Mouse (Mus musculus): ENCODE data around the gene Usp12. TPM values are rescaled to one million over a fixed set of nuclear protein-coding genes. Genes with fewer than 3 reads are reported as not detected.
A peak's percentile ranks its signal among the peaks of the same experiment; 100 is the strongest.

Usp12 gene
- polyA plus RNA-seq, 1 experiment from 2014 or later = 17.1 TPM

DNA sequence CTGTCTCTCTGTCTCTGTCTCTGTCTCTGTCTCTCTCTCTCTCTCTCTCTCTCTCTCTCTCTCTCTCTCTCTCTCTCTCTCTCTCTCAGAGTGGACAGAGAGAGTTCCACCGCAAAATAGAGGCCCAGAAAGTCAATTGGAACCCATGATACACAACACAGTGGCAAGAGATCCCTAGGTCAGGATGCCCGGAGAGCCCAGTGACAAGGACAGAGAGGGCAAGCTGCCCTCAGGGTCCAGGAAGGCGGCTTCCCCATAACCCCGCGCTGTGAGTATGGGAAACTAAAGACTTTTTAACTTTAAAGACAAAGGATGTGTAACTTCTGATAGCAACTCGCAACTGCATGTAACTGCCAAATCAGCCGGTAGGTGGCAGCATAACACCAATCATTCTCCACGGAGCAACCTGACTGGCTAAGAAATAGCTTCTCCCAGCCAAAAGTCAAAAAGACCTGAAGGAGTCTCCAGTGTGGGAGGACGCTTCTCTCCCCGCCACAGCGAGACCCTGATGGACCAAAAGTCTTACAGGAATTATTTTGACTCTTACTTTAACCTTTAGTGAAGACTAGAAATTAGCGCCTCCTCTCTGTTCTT, 88.9 kb downstream of the Usp12 start:
- 13% methylated on average over 12 of the region's 12 CpGs for WGBS
- no peaks in the 10 kb centered on the region for H3K9me3 ChIP-seq
- ATAC-seq (ENCODE audit: low FRiP score, low read depth) = peak; percentile 50; the same call in 1 of the 2 replicates
- H3K36me3 ChIP-seq = no peaks in the 10 kb centered on the region
- no peak overlapping the region for H3K4me3 ChIP-seq
- no peak overlapping the region for H3K4me2 ChIP-seq
- H3K4me1 ChIP-seq (replicated peaks) = 0 out of 2 replicates have a peak, but pooled peaks cover 4% of the 10 kb centered on the region
- no peak overlapping the region for H3K27ac ChIP-seq (replicated peaks)
- no peak overlapping the region for H3K9ac ChIP-seq
- no peaks in the 10 kb centered on the region for H3K27me3 ChIP-seq

- 80% methylated on average over 6 of the region's 6 CpGs for WGBS
- no peaks in the 10 kb centered on the region for H3K27me3 ChIP-seq
- no peak for ATAC-seq (ENCODE audit: low FRiP score, low read depth)
- no peak overlapping the region for H3K27ac ChIP-seq (replicated peaks)
- no peak overlapping the region for H3K4me3 ChIP-seq
- H3K4me1 ChIP-seq (replicated peaks) = 0 out of 2 replicates have a peak, but pooled peaks cover 3% of the 10 kb centered on the region
- no peak overlapping the region for H3K4me2 ChIP-seq
- H3K36me3 ChIP-seq = no peaks in the 10 kb centered on the region
- no peaks in the 10 kb centered on the region for H3K9me3 ChIP-seq
- no peak overlapping the region for H3K9ac ChIP-seq
Measured at GRCm38 (mm10) chr5:146705411-146705810, 89.4 kb downstream of the Usp12 start.

DNA sequence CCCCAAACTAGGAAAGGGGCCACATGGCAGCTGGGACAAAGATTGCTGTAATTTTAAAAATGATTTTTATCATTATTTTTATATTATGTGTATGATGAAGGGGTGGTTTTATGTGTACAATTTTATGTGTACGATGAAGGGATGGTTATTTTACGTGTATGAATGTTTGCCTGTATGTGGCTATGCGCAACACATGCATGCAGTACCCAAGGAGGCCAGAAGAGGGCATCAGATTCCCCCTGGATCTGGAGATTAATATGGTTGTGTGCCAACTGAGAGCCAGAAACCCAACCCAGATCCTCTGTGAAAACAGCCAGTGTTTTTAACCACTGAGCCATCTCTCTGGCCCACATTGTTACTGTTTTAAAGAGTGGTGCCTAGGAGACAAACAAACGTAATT, 90.6 kb downstream of the Usp12 start:
- no peaks in the 10 kb centered on the region for H3K27me3 ChIP-seq
- H3K9ac ChIP-seq = no peak overlapping the region
- H3K9me3 ChIP-seq = no peaks in the 10 kb centered on the region
- ATAC-seq (ENCODE audit: low FRiP score, low read depth) = no peak
- WGBS = 97% methylated on average over 4 of the region's 4 CpGs
- no peak overlapping the region for H3K4me2 ChIP-seq
- no peak overlapping the region for H3K27ac ChIP-seq (replicated peaks)
- no peaks in the 10 kb centered on the region for H3K4me1 ChIP-seq (replicated peaks)
- H3K4me3 ChIP-seq = no peak overlapping the region
- no peaks in the 10 kb centered on the region for H3K36me3 ChIP-seq

- no peak overlapping the region for H3K4me2 ChIP-seq
- H3K36me3 ChIP-seq = no peaks in the 10 kb centered on the region
- WGBS = 86% methylated on average over 8 of the region's 8 CpGs
- no peak overlapping the region for H3K4me3 ChIP-seq
- no peaks in the 10 kb centered on the region for H3K9me3 ChIP-seq
- no peak overlapping the region for H3K27ac ChIP-seq (replicated peaks)
- no peak for ATAC-seq (ENCODE audit: low FRiP score, low read depth)
- no peak overlapping the region for H3K9ac ChIP-seq
- no peaks in the 10 kb centered on the region for H3K27me3 ChIP-seq
- H3K4me1 ChIP-seq (replicated peaks) = no peaks in the 10 kb centered on the region
Measured at GRCm38 (mm10) chr5:146703710-146704121, 91.1 kb downstream of the Usp12 start.

- Histone ChIP-seq H3K36me3 (no peaks in the 10 kb centered on the region), H3K4me3 (no peak overlapping the region), H3K9ac (no peak overlapping the region), H3K27me3 (no peaks in the 10 kb centered on the region), H3K9me3 (no peaks in the 10 kb centered on the region), H3K4me1 (replicated peaks) (no peaks in the 10 kb centered on the region), H3K27ac (replicated peaks) (no peak overlapping the region), H3K4me2 (no peak overlapping the region)
- ATAC-seq (ENCODE audit: low FRiP score, low read depth) = no peak
- 87% methylated on average over 10 of the region's 10 CpGs for WGBS
Measured at GRCm38 (mm10) chr5:146700099-146700498, 94.7 kb downstream of the Usp12 start.

GRCm38 (mm10) chr5:146699433-146700019, 95.3 kb downstream of the Usp12 start:
- Histone ChIP-seq H3K9me3 (no peaks in the 10 kb centered on the region), H3K27me3 (no peaks in the 10 kb centered on the region), H3K4me2 (no peak overlapping the region), H3K4me1 (replicated peaks) (no peaks in the 10 kb centered on the region), H3K36me3 (no peaks in the 10 kb centered on the region), H3K27ac (replicated peaks) (no peak overlapping the region), H3K4me3 (no peak overlapping the region), H3K9ac (no peak overlapping the region)
- ATAC-seq (ENCODE audit: low FRiP score, low read depth) = no peak
- WGBS = 83% methylated on average over 4 of the region's 4 CpGs

GRCm38 (mm10) chr5:146695543-146695942, 99.3 kb downstream of the Usp12 start:
- H3K27ac ChIP-seq (replicated peaks) = no peak overlapping the region
- 72% methylated on average over 5 of the region's 5 CpGs for WGBS
- H3K9me3 ChIP-seq = no peaks in the 10 kb centered on the region
- no peak overlapping the region for H3K9ac ChIP-seq
- no peak for ATAC-seq (ENCODE audit: low FRiP score, low read depth)
- H3K4me1 ChIP-seq (replicated peaks) = peaks cover 13% of the 10 kb centered on the region
- no peak overlapping the region for H3K4me2 ChIP-seq
- H3K4me3 ChIP-seq = no peak overlapping the region
- no peaks in the 10 kb centered on the region for H3K27me3 ChIP-seq
- no peaks in the 10 kb centered on the region for H3K36me3 ChIP-seq

GRCm38 (mm10) chr5:146692976-146693361, 101.8 kb downstream of the Usp12 start:
- ATAC-seq (ENCODE audit: low FRiP score, low read depth) = no peak
- no peak overlapping the region for H3K27ac ChIP-seq (replicated peaks)

GRCm38 (mm10) chr5:146692361-146692975, 102.3 kb downstream of the Usp12 start:
- H3K4me1 ChIP-seq (replicated peaks) = peaks cover 13% of the 10 kb centered on the region
- no peaks in the 10 kb centered on the region for H3K27me3 ChIP-seq
- H3K9ac ChIP-seq = no peak overlapping the region
- no peak overlapping the region for H3K4me3 ChIP-seq
- H3K36me3 ChIP-seq = no peaks in the 10 kb centered on the region
- no peak overlapping the region for H3K4me2 ChIP-seq
- ATAC-seq (ENCODE audit: low FRiP score, low read depth) = 0 out of 2 replicates have a peak, but pooled peaks have one; percentile 38
- H3K9me3 ChIP-seq = no peaks in the 10 kb centered on the region
- no peak overlapping the region for H3K27ac ChIP-seq (replicated peaks)
- WGBS = 37% methylated on average over 7 of the region's 7 CpGs

More at GRCm38 (mm10) chr5:146692976-146693361, 101.8 kb downstream of the Usp12 start:
- Histone ChIP-seq H3K36me3 (no peaks in the 10 kb centered on the region), H3K9me3 (no peaks in the 10 kb centered on the region), H3K4me1 (replicated peaks) (peaks cover 13% of the 10 kb centered on the region), H3K27me3 (no peaks in the 10 kb centered on the region), H3K4me3 (no peak overlapping the region), H3K9ac (no peak overlapping the region), H3K4me2 (no peak overlapping the region)
- WGBS = 84% methylated on average over 5 of the region's 5 CpGs

DNA sequence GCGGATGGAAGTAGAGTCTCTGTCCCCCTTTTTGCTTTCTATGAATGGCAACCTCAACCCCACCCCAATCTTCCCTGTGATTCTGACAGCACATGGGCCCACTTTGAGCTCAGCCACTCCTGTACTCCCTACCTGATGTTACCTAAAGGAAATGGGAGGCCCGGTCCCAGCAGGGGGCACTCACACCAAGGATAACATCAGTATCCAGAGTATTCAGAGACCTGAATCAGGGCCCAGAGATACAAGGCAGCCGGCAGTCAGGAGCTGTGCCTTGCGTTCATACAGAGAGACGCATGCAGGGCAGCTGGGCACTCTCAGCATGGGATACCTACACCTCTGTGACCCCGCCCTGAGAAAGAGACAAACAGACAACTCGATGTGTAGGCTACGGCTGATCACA, 103.1 kb downstream of the Usp12 start:
- no peaks in the 10 kb centered on the region for H3K36me3 ChIP-seq
- no peak for ATAC-seq (ENCODE audit: low FRiP score, low read depth)
- H3K4me3 ChIP-seq = no peak overlapping the region
- WGBS = 77% methylated on average over 8 of the region's 8 CpGs
- no peak overlapping the region for H3K27ac ChIP-seq (replicated peaks)
- no peak overlapping the region for H3K4me2 ChIP-seq
- H3K9me3 ChIP-seq = no peaks in the 10 kb centered on the region
- peaks cover 13% of the 10 kb centered on the region for H3K4me1 ChIP-seq (replicated peaks)
- H3K9ac ChIP-seq = no peak overlapping the region
- no peaks in the 10 kb centered on the region for H3K27me3 ChIP-seq

DNA sequence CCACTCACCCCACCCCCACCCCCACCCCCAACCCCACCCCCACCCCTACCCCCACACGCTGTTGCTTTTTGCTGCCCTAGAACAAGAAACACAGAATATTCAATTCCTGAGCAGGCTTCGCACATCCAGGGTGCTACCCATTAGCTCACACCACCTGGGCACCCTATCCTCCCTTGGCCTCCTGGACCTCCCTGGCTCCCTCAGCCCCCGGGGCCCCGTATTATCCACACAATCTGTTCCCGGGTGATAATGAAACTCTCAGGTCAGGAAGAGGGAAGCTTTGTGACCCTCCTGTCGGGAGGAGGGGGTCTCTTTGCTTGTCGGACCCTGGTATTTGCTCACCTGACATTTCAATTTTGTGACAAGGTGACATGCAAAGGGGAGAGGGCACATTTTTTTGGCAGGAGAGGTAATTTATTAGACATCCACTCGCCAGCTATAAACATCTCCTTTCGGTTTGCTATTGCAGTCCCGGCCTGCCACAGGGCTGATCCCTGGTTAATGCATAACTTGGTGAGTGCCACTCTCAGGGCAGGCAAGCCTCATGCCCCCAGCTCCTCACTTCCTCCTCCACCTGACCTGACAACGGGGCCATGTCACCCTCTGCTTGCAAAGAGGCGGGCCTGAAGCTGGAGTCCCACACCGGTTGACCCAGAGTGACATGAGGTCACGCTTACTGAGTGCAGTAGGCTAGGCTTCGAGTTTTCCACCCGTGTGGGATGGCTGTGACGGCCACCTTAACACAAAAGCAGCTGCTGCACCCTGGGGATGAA, 107.1 kb downstream of the Usp12 start:
- Histone ChIP-seq H3K4me3 (no peak overlapping the region), H3K27ac (replicated peaks) (no peak overlapping the region), H3K36me3 (no peaks in the 10 kb centered on the region), H3K9ac (no peak overlapping the region), H3K4me2 (no peak overlapping the region), H3K9me3 (no peaks in the 10 kb centered on the region), H3K4me1 (replicated peaks) (peaks cover 14% of the 10 kb centered on the region), H3K27me3 (no peaks in the 10 kb centered on the region)
- no peak for ATAC-seq (ENCODE audit: low FRiP score, low read depth)
- 33% methylated on average over 17 of the region's 17 CpGs for WGBS

GRCm38 (mm10) chr5:146686954-146687353, 107.9 kb downstream of the Usp12 start:
- Histone ChIP-seq H3K9ac (no peak overlapping the region), H3K27me3 (no peaks in the 10 kb centered on the region), H3K27ac (replicated peaks) (no peak overlapping the region), H3K4me3 (no peak overlapping the region), H3K4me1 (replicated peaks) (peaks cover 6% of the 10 kb centered on the region; the same call in 1 of the 2 replicates), H3K36me3 (no peaks in the 10 kb centered on the region), H3K4me2 (no peak overlapping the region), H3K9me3 (no peaks in the 10 kb centered on the region)
- WGBS = 80% methylated on average over 12 of the region's 12 CpGs
- no peak for ATAC-seq (ENCODE audit: low FRiP score, low read depth)

Measured in hindbrain, embryonic 15.5 days (tissue).